Mouse (Mus musculus): ENCODE data around the gene Smco4.
A peak's percentile ranks its signal among the peaks of the same experiment; 100 is the strongest.
"Not testable (repeated sequence)": the region's sequence is repeated elsewhere in the genome, so short reads cannot be mapped to it uniquely, and the experiment has no call there.

Gene Smco4

DNA sequence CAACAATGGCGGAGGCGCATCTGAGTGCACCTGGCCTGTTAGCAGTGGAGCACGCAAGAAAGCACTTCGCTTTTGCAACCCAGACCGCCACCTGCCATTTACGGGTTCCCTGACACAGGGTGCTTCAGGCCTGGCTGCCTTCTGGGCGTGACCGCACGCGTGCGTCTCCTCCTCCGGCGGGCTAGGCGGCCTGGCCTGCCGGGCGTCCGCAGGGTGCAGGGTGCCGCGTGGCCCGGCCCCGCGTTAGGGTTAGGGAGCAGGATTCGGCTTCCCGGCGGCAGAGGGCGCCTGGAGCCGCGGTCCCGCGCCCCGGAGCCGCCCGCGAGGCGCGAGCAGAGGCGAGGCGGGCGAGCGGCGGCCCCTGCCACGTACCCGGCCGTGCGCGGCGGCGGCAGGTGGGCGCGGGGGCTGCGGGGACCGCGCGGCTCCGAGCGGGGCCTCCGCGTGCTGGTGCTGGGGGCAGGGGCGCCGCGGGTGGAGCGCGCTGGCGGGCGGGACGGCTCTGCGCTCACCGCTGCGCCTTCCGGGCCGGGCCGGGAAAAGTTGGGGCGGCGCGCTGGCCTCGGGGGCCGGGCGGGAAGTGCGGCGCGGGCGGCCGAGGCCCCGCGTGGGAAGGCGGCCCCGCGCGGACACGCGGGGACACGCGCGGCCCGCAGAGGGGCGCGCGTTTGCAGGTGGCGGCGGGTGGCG, at the start of gene Smco4:
Smco4 (plus strand) TSS at position 198 of the 690 bp plus-strand sequence.
- peak; percentile 30 for DNase-seq (ENCODE audit: low spot score)

DNA sequence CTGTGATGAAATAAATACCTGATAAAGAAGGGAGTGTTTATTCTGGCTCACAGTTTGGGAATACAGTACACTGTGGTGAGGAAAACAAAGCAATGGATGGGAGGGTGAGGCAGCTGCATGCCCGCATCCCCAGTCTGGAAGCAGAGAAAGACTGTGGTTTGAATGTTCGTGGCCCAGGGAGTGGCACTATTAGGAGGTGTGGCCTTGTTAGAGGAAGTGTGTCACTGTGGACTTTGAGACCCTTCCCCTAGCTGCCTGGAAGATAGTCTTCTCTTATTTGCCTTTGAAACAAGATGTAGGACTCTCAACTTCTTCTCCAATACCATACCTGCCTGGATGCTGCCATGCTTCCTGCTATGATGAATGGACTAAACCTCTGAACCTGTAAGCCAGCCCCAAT, 45.8 kb upstream of the Smco4 start:
- no peak for DNase-seq (ENCODE audit: low spot score)

DNA sequence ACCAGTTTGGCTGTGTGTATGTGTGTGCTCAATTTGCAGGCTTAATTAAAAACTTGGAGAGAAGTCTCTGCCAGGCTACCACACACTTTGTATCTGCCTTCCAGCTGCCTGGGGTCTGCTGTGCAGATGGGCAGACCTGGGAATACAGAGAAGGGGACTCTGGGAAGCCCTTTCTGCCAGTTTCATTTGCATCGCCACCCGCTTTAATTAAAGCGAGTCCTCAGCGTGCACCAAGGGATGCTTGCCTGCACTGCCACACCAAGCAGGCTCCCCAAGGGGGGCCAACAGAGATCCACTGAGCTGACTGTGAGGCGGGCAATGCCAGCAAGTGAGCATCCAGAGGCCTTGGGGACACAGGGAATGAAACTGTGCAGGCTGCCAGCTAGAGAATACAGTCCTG, 42.3 kb upstream of the Smco4 start:
- DNase-seq (ENCODE audit: low spot score), result no peak

DNA sequence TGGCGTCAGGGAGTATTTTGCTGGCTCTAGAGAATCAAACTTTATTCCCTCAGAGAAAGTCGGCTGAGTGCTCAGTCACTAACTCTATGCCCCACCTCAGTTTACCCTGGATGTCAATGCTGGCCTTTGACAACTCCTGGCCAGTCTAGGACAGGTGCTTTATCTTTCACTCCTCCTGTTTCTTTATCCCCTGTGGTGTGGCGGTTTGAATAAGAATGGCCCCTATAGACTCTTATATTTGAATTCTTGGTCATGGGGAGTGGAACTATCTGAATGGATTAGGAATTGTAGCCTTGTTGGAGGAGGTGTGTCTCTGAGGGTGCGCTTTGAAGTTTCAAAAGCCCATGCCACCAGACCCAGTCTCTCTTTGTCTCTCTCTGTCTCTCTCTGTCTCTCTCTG, 21.0 kb upstream of the Smco4 start:
- no peak for DNase-seq (ENCODE audit: low spot score)

DNA sequence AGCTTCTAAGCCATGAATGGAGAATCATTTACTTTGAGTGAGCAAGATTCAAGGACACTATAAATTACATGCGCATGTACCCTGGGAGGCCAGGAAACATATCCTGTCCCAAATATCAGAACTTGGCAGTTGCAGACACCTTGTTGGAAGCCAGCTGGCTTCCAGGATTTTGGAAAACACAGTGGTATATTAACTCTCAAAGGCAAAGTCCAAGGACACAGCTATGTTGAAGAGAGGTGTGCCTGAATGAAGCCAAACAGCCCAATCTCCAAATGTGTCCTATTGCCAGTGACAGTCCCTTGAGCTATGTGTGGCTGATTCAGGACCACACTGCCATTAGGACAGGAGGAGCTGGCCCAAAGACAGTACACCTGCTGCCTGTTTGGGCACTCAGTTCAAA, 20.0 kb upstream of the Smco4 start:
- DNase-seq (ENCODE audit: low spot score), result no peak

DNA sequence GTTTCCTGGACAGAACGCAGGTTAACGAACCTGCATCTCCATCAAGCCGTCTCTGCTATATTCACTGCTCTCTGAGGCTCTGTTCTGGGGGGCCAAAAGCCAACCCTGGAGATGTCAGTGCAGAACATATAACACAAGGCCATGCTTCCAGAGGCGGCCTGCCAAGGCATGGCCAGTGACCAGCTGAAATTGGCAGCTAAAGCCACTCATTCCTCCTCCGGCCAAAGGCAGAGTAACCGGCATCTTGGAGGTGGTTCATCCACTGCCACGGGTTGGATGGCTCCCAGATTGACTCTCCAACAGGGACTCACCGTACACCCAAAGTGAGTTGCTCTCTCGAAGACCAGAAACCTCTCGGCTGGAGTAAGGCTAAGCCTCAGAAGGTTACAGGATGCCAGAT, 15.7 kb upstream of the Smco4 start:
- no peak for DNase-seq (ENCODE audit: low spot score)

DNA sequence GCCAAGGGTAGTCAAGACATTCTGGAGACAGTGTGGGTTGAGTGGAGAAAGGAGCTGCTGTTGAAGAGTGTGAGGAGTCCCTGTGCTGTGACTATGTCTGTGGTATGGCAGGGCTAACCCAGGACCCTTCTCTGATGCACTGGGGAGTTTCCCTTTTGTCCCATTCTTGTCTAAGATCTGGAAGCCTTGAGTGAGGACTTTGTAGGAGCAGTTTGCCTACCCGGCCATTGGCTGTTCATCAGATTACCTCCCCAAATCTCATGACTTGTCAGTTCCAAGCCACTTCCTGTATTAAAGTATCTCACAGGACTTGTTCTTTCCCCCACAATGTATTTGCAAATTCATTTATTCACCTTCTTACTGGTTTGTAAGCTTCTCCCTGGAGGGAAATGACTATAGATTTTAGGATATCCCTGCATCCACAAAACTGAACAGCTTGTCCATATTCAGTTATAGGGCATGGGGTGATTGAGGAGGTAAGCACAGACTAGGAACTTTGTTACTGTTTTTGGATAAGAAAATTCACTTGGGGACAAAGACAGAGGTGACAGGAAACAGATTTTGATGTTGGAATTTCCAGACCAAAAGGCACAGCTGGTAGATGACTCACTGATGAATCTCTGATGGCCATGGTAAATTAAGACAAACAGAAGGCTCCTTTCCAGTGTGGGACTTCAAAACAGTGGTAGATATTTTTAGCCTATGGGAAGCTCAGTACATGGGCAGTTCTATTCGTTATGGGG, 5.4 kb upstream of the Smco4 start:
- DNase-seq (ENCODE audit: low spot score), result no peak

DNA sequence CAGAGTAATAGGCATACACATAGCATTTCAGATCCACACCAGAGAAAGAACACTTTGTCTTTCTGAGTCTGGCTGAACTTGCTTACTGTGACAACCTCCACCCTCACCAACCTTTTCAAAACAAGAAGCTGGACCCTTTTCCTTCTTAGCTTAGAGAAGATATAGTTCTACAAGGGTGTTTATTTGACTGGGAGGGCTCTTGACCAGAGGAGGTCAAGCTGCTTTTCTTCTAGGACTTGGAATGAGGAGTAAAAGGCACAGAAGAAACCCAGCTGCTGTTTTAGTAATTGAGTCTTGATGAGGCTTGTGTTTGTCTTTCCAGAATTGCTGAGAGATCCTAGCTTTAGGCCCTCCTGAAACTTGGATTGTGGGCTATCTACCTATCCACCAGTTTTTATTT, 3.9 kb upstream of the Smco4 start:
- no peak for DNase-seq (ENCODE audit: low spot score)

DNA sequence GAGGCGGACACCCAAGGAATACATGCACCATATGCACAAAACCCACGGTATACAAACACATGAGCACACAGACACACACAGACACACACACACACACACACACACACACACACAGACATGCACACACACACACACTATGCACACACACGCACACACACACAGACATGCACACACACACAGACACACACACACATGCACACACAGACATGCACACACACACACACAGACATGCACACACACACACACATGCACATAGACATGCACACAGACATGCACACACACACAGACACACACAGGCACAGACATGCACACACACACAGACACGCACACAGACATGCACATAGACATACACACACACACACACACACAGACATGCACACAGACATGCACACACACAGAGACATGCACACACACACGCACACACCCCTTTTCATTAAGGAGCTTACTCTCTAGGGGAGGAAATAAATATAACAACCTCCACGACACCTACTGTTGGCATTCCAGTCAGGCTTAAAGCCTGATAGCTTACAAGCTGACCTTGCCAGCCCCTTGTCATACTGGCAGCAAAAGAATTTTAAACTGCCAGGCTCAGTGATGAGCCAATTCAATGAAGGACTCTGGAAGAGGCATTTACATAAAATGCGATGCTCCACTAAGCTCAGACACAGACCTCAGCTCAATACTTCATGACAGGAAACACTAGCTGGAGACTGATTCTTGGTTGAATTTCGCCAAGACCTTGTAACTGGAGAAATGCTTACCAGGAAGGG, 2.7 kb upstream of the Smco4 start:
- no peak for DNase-seq (ENCODE audit: low spot score)

DNA sequence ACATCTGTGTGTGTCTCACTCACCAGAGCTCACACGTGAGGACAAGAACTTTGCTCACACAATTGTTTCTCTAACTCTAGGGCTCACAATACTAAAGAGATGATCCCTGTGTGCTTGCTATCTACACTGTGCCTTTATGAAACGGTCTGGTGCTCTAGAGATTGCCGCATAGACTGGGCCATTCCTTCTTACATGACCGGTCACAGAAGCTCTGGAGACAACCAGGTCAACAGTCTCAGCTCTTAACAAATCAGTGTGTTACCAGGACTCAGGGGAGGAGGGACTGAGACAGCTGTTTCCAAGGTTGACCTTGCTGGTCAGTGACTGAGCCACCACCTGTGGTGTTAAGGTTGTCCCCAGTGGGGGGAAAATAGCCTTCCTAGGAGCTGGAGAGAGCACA, 1.5 kb upstream of the Smco4 start:
- no peak for DNase-seq (ENCODE audit: low spot score)

DNA sequence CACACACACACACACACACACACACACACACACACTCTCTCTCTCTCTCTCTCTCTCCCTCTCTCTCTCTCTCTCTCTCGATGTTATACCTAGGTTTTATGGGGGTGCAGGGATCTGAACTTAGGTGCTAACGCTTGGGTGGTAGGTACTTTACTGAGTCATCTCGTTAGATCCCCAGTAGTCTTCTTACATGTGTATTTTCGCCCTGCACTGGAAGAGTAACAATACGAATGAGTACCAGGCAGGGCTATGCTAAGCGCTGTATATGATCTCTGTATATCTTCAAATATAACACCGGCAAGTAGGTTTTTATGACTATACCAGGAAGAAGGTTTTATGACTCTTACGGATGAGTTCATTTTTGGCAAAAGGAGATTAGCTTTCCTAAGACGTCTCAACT, 831 bp upstream of the Smco4 start:
- DNase-seq (ENCODE audit: low spot score), result no peak

DNA sequence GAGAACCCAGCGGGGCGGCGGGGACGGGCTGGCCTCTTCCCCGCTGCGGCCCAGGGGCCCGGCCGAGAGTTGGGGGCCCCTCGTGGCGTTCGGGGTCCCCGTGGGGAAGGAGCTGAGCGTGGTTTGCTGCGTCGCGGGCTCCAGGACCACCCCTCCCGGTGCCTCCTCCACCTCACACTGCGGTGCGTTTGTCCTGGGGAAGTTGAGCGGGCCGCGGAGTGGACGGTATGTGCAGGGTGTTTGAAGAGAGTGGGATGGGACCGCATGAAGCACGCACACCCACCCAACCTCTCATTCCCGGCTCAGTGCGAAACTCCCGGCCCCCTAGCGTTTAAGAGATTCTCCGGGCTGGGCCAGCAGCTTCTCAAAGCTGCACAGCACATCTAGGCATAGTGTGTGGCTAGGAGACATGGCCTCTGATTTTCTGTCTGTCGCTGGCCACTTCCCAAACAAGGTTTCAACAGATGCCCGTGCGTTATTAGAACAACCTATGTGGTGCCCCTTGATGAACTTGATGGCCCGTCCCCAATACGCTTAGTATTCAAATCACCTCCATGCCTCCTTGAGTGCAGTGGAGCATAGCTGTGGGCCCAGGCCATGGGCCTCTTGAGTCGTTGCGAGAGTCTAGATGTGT, 810 bp downstream of the Smco4 start:
- no peak for DNase-seq (ENCODE audit: low spot score)

DNA sequence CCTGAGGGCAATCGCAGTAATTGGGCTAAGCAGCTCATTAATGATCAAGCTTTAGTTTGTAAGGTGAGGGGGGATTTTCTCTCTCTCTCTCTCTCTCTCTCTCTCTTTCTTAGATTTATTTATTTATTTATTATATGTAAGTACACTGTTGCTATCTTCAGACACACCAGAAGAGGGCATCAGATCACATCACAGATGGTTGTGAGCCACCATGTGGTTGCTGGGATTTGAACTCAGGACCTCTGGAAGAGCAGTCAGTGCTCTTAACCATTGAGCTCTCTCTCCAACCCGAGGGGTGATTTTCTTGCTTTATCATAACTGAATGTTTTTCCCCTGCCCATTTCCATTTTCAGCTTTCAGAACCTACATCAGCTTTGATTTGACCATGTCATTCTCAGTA, 2.0 kb downstream of the Smco4 start:
- DNase-seq (ENCODE audit: low spot score), result not testable (repeated sequence)

DNA sequence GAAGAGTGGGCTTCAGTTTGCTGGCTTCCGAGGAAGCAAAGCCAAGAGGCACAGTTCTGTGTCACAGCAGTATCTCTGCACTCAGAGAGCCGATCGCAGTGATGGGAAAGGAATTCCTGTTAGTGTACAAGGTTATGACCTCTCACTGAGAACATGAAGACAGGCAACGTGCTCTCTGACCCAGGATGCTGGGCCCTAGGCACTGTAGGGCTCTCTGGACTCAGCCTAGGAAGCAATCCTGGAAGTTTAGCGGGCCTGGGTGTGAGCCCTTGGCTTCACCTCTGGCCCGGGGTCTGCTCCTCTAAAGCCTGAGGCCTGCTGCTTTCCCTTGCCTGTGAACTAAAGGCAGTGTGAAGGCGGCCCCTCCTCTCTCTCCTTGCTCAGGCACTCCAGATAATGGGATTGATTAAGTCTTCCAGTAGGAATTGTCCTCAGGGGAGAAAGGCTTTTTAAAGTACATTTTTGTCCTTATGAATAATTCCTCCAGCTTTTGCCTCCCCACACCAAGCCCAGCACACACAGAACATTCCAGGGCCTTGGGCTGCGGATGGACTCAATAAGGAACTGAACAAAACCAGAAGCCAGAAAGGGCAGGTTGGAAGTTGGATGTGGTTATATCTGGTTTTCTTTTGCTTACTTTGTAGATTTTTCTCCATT, 2.8 kb downstream of the Smco4 start:
- DNase-seq (ENCODE audit: low spot score), result no peak

DNA sequence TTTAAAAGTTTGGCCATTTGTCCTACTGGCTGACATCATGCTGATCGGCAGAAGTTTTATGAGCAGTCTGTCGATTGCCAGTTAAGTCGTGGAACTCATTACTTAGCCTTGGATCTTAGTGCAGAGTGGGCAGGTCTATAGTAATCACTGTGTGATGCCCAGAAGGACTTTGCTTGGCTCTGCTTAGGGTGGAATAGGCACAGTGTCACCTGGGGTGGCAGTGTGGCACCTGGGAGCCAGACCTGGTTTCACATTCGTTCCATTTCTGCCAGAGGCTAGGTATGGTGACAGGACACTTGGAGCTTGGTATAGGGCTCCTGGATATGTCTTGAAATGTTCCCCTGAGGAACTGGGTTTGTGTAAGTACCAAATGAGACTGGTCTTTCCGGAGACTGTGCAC, 6.8 kb downstream of the Smco4 start:
- no peak for DNase-seq (ENCODE audit: low spot score)

DNA sequence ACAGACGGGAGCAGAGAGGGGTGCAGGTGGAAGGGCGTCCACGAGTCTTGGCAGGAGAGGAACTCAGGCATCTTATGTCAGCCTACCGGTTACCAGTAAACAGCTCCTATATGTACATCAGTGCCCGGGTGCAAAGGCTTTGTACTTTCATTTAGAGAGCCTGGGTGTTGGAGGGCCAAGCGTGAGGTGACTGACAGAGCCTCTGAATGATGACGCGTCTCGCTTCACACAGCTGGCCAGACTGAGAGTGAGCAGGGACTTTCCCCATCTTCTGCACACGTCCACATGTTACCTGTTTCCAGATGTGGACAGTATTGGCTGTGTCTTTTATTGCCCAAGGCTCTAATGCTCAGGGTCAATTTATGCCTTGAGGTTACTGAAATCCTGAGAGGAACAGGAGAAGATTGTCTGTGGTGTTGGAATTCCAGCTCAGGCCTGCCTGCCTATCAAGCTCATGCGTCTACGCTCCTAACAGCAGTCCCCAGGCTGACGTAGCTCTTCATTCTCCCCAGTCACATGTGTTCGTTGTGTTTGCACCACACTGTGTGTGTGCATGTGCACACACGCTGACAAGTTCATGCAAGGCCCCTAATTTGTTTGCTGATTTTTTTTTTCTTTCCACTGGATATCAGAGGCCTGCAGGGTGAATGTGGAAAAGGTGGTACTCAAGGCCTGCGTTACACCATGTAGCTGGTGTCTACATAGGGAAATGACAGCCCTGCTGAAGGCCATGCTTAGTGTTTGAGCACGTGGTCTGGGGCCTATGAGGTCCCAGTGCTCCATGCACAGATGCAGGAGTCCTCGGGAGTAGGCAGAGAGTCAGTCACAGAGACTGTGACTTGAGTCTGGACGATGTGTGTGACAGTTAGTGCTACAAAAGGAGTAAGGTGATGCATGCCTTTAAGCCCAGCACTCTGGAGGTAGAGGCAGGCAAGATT, 8.4 kb downstream of the Smco4 start:
- DNase-seq (ENCODE audit: low spot score), result no peak

DNA sequence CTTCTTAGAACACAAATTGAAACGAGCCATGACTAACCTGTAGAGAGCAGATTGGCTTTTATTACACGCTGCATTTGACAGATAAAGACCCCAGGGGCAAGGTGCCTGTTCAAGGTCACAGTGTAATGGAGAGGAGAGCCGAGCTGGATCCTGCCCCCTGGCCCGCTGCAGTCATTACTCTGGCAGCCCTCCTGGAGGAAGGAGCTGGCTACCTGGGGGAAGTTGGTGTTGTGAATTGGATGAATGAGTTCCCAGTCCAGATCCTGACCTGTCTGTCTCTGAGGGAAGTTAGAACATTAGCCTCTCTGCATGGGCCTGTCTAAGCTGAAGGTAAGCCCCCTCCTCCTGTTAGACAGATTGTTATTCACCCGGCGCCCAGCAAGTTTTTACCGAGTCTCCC, 9.2 kb downstream of the Smco4 start:
- no peak for DNase-seq (ENCODE audit: low spot score)

DNA sequence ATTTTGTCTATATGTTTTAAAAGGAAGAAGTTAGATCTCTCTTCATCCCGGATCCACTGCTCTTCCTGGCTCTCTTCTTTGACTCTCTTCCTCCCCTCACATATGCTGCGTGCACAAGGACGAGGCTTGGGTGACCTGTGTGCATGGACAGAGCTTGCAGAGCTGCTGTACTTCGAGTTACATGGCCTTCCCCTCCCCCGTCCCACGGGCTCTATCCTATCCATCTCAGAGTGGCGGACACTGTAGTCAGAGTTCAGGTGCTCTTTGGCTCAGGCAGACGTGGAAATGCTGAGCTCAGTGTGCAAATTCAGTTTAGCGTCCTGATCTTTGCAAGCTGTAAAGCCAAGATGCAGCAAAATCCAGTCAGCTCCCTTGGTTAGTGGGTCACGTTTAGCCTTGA, 10.1 kb downstream of the Smco4 start:
- no peak for DNase-seq (ENCODE audit: low spot score)

DNA sequence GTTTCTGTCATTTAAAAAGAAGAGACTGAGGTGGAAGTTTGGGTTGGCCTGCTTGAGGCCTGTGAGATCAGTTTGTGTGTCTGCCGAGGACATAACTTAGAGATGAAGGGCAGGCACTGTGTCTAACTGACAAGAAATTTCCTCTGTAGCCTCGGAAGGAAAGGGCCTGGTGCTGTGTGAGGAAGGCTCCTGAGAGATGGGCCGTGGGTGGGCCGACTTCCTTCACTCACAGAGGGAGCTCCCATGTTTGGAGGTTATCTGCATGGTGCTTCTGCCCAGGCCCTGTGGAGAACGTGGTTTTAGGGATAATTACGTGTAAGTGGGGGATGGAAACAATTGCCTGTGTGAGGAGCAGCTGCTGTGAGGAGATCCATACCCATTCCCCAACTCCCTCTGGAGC, 10.6 kb downstream of the Smco4 start:
- DNase-seq (ENCODE audit: low spot score), result no peak

DNA sequence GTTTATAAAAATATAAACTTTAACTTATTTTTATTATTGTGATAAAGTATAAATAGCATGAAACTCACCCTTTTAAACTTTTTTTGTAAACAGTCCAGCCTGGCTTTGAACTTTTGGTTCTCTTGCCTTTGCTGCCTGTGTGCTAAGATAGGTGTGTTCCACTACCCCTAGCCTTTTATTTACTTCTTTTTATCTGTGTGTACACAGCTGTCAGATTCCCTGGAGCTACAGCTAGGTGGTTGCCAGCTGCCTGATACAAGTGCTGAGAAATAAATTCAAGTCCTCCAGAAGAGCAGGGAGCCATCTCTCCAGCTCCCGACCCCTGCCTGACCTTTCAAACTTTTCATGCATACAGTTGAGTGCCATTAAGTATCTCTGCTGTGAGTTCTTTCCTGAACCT, 12.1 kb downstream of the Smco4 start:
- DNase-seq (ENCODE audit: low spot score), result no peak

DNA sequence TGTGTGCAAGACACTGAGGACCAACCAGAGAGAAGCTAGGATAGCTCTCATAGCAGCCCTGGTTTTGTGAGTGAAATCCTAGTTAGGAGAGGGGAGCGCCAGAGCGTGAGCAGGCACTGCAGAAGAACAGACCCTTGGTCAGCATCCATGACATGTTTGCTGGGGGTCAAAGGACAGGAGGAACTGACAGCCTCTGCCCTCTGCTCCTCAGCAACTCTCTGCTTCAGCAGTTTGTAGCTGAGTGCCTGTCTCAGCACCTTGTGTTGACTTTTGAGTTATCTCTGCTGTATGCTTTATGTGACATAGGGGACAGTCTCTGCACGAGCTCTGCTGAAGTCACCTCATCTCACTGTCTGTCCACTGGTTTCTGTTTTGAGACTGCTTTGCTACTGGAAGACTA, 13.6 kb downstream of the Smco4 start:
- DNase-seq (ENCODE audit: low spot score), result no peak

Measured in urinary bladder, postnatal 10 days (tissue).